Mouse (Mus musculus) heart, embryonic 12.5 days (tissue): ENCODE data around the gene Nxpe3. TPM values are rescaled to one million over a fixed set of nuclear protein-coding genes. Genes with fewer than 3 reads are reported as not detected.
A peak's percentile ranks its signal among the peaks of the same experiment; 100 is the strongest.

Experiments used
- ATAC-seq: fragments of 200-750 bp; cut with Nextera tagmentation; 2 replicates; pipeline ENCODE4 v1.8.0; 2017; ENCODE audit warnings: moderate TSS enrichment, moderate library complexity; ENCODE audit not compliant: insufficient number of reproducible peaks, low FRiP score
- H3K27ac ChIP-seq: fragments of 300-500 bp; sonication (generic); 2 replicates; pipeline ENCODE4 v1.5.1; 2016; ENCODE audit warnings: mild to moderate bottlenecking, moderate library complexity; ENCODE audit not compliant: poor library complexity, severe bottlenecking
- H3K27me3 ChIP-seq: fragments of 300-500 bp; sonication (generic); replicated peaks from 2 replicates; pipeline ENCODE4 v1.6.1; 2016; ENCODE audit warnings: mild to moderate bottlenecking, moderate library complexity
- H3K36me3 ChIP-seq: fragments of 300-500 bp; sonication (generic); 2 replicates; pipeline ENCODE4 v1.6.1; 2016; ENCODE audit warnings: mild to moderate bottlenecking, moderate library complexity
- H3K4me1 ChIP-seq: fragments of 300-500 bp; sonication (generic); replicated peaks from 2 replicates; pipeline ENCODE4 v1.6.1; 2016; ENCODE audit warnings: mild to moderate bottlenecking
- H3K4me2 ChIP-seq: fragments of 300-500 bp; sonication (generic); 2 replicates; pipeline ENCODE4 v1.6.1; 2016; ENCODE audit warnings: mild to moderate bottlenecking, moderate library complexity
- H3K4me3 ChIP-seq: fragments of 300-500 bp; sonication (generic); 2 replicates; pipeline ENCODE4 v1.5.1; 2016; ENCODE audit warnings: mild to moderate bottlenecking
- H3K9ac ChIP-seq: fragments of 300-500 bp; sonication (generic); 2 replicates; pipeline ENCODE4 v1.6.1; 2016; ENCODE audit warnings: mild to moderate bottlenecking, moderate library complexity
- H3K9me3 ChIP-seq: fragments of 300-500 bp; sonication (generic); replicated peaks from 2 replicates; pipeline ENCODE4 v1.6.1; 2016; ENCODE audit warnings: mild to moderate bottlenecking, moderate library complexity
- WGBS: fragments of 180-500 bp; shearing (Covaris S2); methylation state at CpG from one replicate; pipeline ENCODE4 v1.1.7; 2016; 5-methylcytosine and 5-hydroxymethylcytosine counted together
- polyA plus RNA-seq: library from polyadenylated mRNA; unstranded; fragments of >200 nt; fragmentation: Nextera tagmentation; extraction: Ambion mirVana; gene quantifications from 2 replicates; pipeline ENCODE4 v1.2.1, GENCODE M21; 2016

The Nxpe3 gene
- polyA plus RNA-seq, 1 experiment from 2014 or later: 0.66 TPM

DNA sequence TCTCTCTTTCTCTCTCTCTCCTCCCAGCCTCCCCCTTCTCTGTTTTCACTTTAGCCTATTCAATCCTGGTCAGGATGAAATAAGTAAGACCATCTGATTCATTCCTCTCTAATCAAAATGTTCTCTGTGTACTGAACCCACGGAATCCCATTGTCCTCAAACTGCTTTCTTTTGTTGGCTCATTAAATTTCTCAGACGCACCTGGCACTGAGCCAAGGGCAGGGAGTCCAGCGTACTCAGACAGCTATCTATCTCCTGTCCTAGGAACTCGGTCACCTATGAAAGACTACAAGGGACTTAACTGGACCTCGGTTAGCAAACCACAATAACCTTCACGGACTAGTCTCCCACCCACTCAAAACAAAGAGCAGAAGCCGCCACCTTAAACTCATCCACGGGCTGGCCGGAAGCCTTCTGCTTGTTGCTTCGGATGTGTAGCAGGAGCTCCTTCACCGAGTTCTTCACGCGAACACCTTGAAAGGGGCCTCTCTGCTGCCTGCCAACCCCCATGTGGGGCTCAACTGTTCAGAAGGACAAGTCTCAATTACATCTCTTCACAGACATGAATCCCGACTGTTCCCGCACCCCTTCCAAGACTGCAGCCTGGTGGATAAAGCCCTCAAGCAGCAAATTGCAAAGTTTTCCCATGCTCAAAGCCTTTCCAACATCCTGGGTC lies 75.8 kb downstream of the Nxpe3 start:
- no peak for ATAC-seq
- Histone ChIP-seq H3K9ac (peak overlapping the region; percentile 42), H3K9me3 (no peaks in the 10 kb centered on the region), H3K36me3 (peaks cover 41% of the 10 kb centered on the region), H3K27me3 (no peaks in the 10 kb centered on the region), H3K27ac (no peak overlapping the region), H3K4me1 (peaks cover 22% of the 10 kb centered on the region), H3K4me3 (peak overlapping the region; percentile 99), H3K4me2 (peak overlapping the region; percentile 66)
- WGBS: 57% methylated on average over 15 of the region's 15 CpGs

GRCm38 (mm10) chr16:55817717-55818515 lies 77.2 kb downstream of the Nxpe3 start:
- Histone ChIP-seq H3K4me2 (no peak overlapping the region), H3K9ac (no peak overlapping the region), H3K27me3 (no peaks in the 10 kb centered on the region), H3K4me1 (peaks cover 19% of the 10 kb centered on the region), H3K27ac (no peak overlapping the region), H3K36me3 (peaks cover 53% of the 10 kb centered on the region), H3K4me3 (no peak overlapping the region), H3K9me3 (no peaks in the 10 kb centered on the region)
- no peak for ATAC-seq
- 94% methylated on average over 28 of the region's 28 CpGs for WGBS

DNA sequence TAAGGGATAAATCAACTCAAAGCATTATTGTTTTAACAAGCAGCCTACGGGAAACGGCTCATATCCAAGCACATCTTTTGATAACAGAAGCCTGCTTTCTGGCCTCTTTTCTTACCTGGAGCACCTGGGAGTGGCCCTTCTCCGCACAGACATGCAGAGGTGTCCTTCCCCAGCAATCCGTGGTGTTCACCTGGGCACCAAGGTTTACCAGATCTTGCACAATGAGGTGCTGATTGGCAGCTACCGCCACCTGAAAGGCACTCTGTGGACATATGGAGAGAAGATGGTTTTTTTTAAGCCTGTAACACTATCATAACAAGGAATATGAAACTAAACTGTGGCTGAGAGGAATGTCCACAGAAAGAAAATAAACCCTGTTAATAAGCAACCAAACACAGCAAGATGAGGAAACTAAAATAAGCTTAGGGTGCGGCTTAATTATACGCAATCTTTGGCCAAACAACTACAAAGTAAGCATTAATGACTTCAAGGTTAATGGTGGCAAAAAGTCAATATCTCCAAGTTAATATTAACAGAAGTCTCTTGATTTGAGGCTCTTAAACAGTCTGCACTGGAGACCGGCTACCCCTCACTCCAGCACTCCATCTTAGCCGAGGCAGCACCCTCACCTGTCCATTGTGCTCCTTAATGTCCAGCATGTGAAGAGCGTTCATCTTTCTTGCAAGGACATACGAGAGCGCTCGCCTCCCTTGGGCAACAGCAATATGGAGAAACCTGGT lies 78.7 kb downstream of the Nxpe3 start:
- Histone ChIP-seq H3K4me2 (no peak overlapping the region), H3K27ac (no peak overlapping the region), H3K4me3 (no peak overlapping the region), H3K4me1 (peaks cover 19% of the 10 kb centered on the region), H3K27me3 (no peaks in the 10 kb centered on the region), H3K9ac (no peak overlapping the region), H3K9me3 (no peaks in the 10 kb centered on the region), H3K36me3 (peaks cover 62% of the 10 kb centered on the region)
- 91% methylated on average over 13 of the region's 13 CpGs for WGBS
- ATAC-seq: no peak

- Histone ChIP-seq H3K27me3 (no peaks in the 10 kb centered on the region), H3K4me3 (no peak overlapping the region), H3K9ac (no peak overlapping the region), H3K4me1 (peaks cover 15% of the 10 kb centered on the region), H3K9me3 (no peaks in the 10 kb centered on the region), H3K27ac (no peak overlapping the region), H3K36me3 (peaks cover 66% of the 10 kb centered on the region), H3K4me2 (no peak overlapping the region)
- ATAC-seq: no peak
- 82% methylated on average over 14 of the region's 14 CpGs for WGBS
Measured at GRCm38 (mm10) chr16:55815466-55815865, 79.6 kb downstream of the Nxpe3 start.

DNA sequence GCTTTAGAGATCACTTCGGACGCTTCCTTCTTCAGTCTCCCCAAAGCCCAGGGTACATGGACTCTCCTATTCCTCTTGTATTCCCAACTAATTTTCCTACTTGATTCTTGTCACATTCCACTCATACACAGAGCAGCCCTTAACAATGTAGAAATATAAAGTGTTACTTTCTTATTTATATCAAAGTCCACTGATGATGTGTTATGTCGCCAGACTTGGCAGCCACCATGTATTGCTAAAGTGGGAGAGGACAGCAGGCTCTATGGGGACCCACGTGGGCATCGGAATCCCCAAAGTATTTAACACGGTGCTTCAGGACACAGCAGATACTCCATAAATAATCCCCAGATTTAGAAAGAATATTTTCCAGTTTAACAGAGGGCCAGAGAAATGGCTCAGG lies 80.4 kb downstream of the Nxpe3 start:
- H3K4me2 ChIP-seq: no peak overlapping the region
- H3K9ac ChIP-seq: no peak overlapping the region
- peaks cover 9% of the 10 kb centered on the region for H3K4me1 ChIP-seq
- no peak for ATAC-seq
- no peaks in the 10 kb centered on the region for H3K9me3 ChIP-seq
- peaks cover 69% of the 10 kb centered on the region for H3K36me3 ChIP-seq
- H3K27me3 ChIP-seq: no peaks in the 10 kb centered on the region
- 89% methylated on average over 6 of the region's 6 CpGs for WGBS
- H3K27ac ChIP-seq: no peak overlapping the region
- no peak overlapping the region for H3K4me3 ChIP-seq

DNA sequence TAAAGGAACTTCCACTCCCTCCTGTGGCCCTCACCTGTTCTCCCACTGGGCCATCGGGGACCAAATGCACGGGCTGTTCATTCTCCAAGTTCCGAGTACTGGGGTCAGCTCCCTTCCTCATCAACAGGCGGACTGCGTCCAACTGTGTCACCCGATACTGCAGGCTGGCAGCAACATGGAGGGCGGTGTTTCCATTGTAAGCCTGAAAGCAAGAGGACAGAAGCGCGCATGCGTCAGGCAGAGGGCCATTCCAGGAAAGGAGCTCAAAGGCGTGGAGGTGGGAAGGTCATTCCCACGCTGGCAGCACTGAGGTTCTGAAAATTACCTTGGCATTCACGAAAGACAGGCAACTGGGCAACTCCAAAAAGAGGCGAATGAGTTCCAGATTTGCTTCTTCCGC lies 81.2 kb downstream of the Nxpe3 start:
- Histone ChIP-seq H3K36me3 (peaks cover 69% of the 10 kb centered on the region), H3K4me2 (no peak overlapping the region), H3K9ac (no peak overlapping the region), H3K27ac (no peak overlapping the region), H3K27me3 (no peaks in the 10 kb centered on the region), H3K4me3 (no peak overlapping the region), H3K4me1 (peaks cover 1% of the 10 kb centered on the region), H3K9me3 (no peaks in the 10 kb centered on the region)
- WGBS: 82% methylated on average over 15 of the region's 15 CpGs
- no peak for ATAC-seq

DNA sequence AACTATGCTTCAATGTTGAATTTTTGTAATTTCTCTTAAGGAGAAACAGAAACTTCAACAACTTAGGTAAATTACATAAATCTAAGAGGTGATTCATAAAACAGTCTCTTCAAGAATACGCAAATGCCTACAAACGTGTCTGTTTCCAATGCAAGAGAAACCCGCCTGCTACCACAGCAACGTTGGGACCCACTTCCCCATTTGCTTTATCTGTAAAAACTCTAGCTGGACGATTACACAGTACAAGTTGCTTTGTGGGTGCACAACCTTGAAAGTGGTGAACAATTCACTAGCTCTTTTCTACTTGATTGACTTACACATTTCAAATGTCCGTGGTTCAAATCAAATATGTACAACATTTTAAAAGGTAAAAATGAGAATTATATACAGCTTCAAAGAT lies 83.3 kb downstream of the Nxpe3 start:
- Histone ChIP-seq H3K9me3 (no peaks in the 10 kb centered on the region), H3K9ac (no peak overlapping the region), H3K4me2 (no peak overlapping the region), H3K36me3 (peaks cover 52% of the 10 kb centered on the region), H3K4me1 (no peaks in the 10 kb centered on the region), H3K4me3 (no peak overlapping the region), H3K27me3 (no peaks in the 10 kb centered on the region), H3K27ac (no peak overlapping the region)
- ATAC-seq: no peak
- 80% methylated on average over 6 of the region's 6 CpGs for WGBS

- H3K27ac ChIP-seq: no peak overlapping the region
- H3K27me3 ChIP-seq: no peaks in the 10 kb centered on the region
- H3K4me3 ChIP-seq: no peak overlapping the region
- H3K9me3 ChIP-seq: no peaks in the 10 kb centered on the region
- WGBS: 86% methylated on average over 9 of the region's 9 CpGs
- H3K36me3 ChIP-seq: peaks cover 35% of the 10 kb centered on the region
- H3K4me1 ChIP-seq: no peaks in the 10 kb centered on the region
- no peak for ATAC-seq
- H3K4me2 ChIP-seq: no peak overlapping the region
- no peak overlapping the region for H3K9ac ChIP-seq
Measured at GRCm38 (mm10) chr16:55809779-55810514, 85.1 kb downstream of the Nxpe3 start.

- H3K9ac ChIP-seq: no peak overlapping the region
- WGBS: 93% methylated on average over 6 of the region's 6 CpGs
- ATAC-seq: no peak
Measured at GRCm38 (mm10) chr16:55809345-55809744, 85.7 kb downstream of the Nxpe3 start.

DNA sequence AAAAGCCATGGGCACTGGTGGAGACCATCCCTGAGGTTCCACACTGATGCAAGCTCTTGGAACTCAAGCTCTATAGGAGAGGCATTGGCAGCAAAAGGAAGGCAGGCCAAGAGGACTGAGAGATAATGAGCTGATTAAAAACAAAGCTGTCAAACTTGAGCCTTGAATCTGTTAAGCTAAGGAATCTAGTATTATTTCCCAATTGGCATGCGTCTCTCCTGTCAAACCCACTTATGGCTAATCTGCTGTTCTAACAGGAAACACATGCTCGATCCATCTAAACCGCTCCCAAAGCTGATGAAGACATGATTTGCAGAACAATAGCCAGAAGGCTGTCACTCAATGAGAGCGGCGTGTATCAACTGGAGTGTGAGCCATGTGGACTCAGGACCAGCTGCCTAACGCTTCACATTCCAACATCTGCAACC lies 87.6 kb downstream of the Nxpe3 start:
- Histone ChIP-seq H3K36me3 (peaks cover 13% of the 10 kb centered on the region), H3K27ac (no peak overlapping the region), H3K27me3 (no peaks in the 10 kb centered on the region), H3K9me3 (no peaks in the 10 kb centered on the region), H3K4me1 (no peaks in the 10 kb centered on the region), H3K4me3 (no peak overlapping the region), H3K9ac (no peak overlapping the region), H3K4me2 (no peak overlapping the region)
- 33% methylated on average over 6 of the region's 6 CpGs for WGBS
- ATAC-seq: no peak

More at GRCm38 (mm10) chr16:55809345-55809744, 85.7 kb downstream of the Nxpe3 start:
- no peaks in the 10 kb centered on the region for H3K27me3 ChIP-seq
- H3K4me2 ChIP-seq: no peak overlapping the region
- no peak overlapping the region for H3K27ac ChIP-seq
- H3K4me1 ChIP-seq: no peaks in the 10 kb centered on the region
- peaks cover 29% of the 10 kb centered on the region for H3K36me3 ChIP-seq
- H3K9me3 ChIP-seq: no peaks in the 10 kb centered on the region
- H3K4me3 ChIP-seq: no peak overlapping the region
